Mouse (Mus musculus) duodenum, adult 2 months (tissue): ENCODE results near the gene H2al3. TPM values are rescaled to one million over a fixed set of nuclear protein-coding genes. Genes with fewer than 3 reads are reported as not detected.

Source experiments
- polyA plus RNA-seq: library from polyadenylated mRNA; depleted of rRNA; stranded (reverse); fragments of >200 nt; gene quantifications from 2 replicates; pipeline ENCODE4 v1.2.3, GENCODE M21; 2012; ENCODE audit warnings: low replicate concordance; rRNA removed

The H2al3 gene
- polyA plus RNA-seq = not detected in 2 replicates

GRCm38 (mm10) chrX:9849403-9849802, at the start of gene H2al3:
Gene H2al3, plus strand, starts transcription at chrX:9849703.

GRCm38 (mm10) chrX:9846628-9847027, 2.9 kb upstream of the H2al3 start, which contains the start of gene Hypm:
Gene Hypm, plus strand, starts transcription at chrX:9846928.

GRCm38 (mm10) chrX:9885322-9885721, 35.8 kb downstream of the H2al3 start, which contains the start of gene Sytl5:
Gene Sytl5, plus strand, starts transcription at chrX:9885622.

Other genes starting within 250 kb of the H2al3 start
- gene Dynlt3, start 186.7 kb upstream of the H2al3 start, polyA plus RNA-seq = 0.90 and 1.2 TPM in 2 replicates
- not detected in 2 replicates for gene Hypm, start 2.8 kb upstream of the H2al3 start, polyA plus RNA-seq
- 0.05 and 0.07 TPM in 2 replicates for gene Sytl5, start 35.9 kb downstream of the H2al3 start, polyA plus RNA-seq